Comparison of ENCODE assay signal across 21 mouse cellular contexts in the genomic region with DNA sequence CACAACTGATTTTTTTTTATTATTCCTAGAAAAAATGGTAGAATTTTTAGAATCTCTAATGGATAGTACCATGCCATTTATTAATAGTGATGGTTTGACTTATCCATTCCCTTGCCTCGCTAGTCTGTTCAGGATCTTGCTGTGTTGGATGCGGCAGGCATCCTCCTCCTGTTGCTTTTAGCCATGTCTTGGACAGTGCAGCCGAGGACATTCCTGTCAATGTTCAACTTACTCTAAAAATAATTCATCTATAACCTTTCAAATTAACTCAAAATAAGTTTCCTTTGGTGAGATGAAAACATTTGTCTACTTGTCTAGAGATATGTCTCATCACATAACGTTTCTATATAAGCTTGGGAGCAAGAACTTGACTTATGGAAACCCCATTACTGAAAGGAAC.
"Had no signal": no experiment of that assay in that cellular context is flagged by ENCODE, and none has a peak within 500 bp of the region (broad histone marks: within the 10 kb centered on the region; RNA-seq: fewer than 3 reads in every experiment).

No protein-coding gene starts in this region.

- DNase-seq: liver, postnatal 0 days; lung, adult 2 months; lung, postnatal 14 days; lung, postnatal 36 days; retina, postnatal 1 day; right cerebral cortex, adult 18-20 months; right cerebral cortex, postnatal 25 days; right cerebral cortex, postnatal 4 days; spleen, adult 18-20 months; thymus, adult 18-20 months; thymus, postnatal 14 days; thymus, postnatal 36 days had no signal

- H3K9ac ChIP-seq: liver, postnatal 0 days; lung, embryonic 15.5 days; midbrain, embryonic 13.5 days; midbrain, embryonic 15.5 days; neural tube, embryonic 13.5 days; neural tube, embryonic 15.5 days had no signal

- H3K36me3 ChIP-seq: lung, embryonic 15.5 days; midbrain, embryonic 13.5 days; midbrain, embryonic 15.5 days; neural tube, embryonic 13.5 days; neural tube, embryonic 15.5 days had no signal

- H3K4me2 ChIP-seq: lung, embryonic 15.5 days; midbrain, embryonic 11.5 days; midbrain, embryonic 13.5 days; midbrain, embryonic 15.5 days; neural tube, embryonic 13.5 days; neural tube, embryonic 15.5 days had no signal

- H3K27me3 ChIP-seq: lung, embryonic 15.5 days; megakaryocyte, embryonic 14.5 days; midbrain, embryonic 13.5 days; midbrain, embryonic 15.5 days; neural tube, embryonic 13.5 days; neural tube, embryonic 15.5 days had no signal

- ATAC-seq: liver, postnatal 0 days; lung, postnatal 0 days; midbrain, embryonic 13.5 days; midbrain, embryonic 15.5 days had no signal

- H3K27ac ChIP-seq: lung, embryonic 15.5 days; macrophage; midbrain, embryonic 13.5 days; midbrain, embryonic 15.5 days; neural tube, embryonic 13.5 days; neural tube, embryonic 15.5 days had no signal

- H3K4me3 ChIP-seq: lung, embryonic 15.5 days; megakaryocyte, embryonic 14.5 days; midbrain, embryonic 13.5 days; midbrain, embryonic 15.5 days; neural tube, embryonic 13.5 days; neural tube, embryonic 15.5 days had no signal

- H3K9me3 ChIP-seq: lung, embryonic 15.5 days; megakaryocyte, embryonic 14.5 days; midbrain, embryonic 13.5 days; midbrain, embryonic 15.5 days; neural tube, embryonic 13.5 days; neural tube, embryonic 15.5 days had no signal
